Mouse (Mus musculus): ENCODE measurements around the gene Dppa1. TPM values are rescaled to one million over a fixed set of nuclear protein-coding genes. Genes with fewer than 3 reads are reported as not detected.

Dppa1 gene
- polyA plus RNA-seq, 1 experiment from 2014 or later, result not detected

GRCm38 (mm10) chr11:46569107-46569506, 60.0 kb downstream of the Dppa1 start:
- H3K36me3 ChIP-seq (ENCODE audit: control insufficient read depth, insufficient read depth, low read length), result no peaks in the 10 kb centered on the region
- WGBS, result 78% methylated on average over 1 of the region's 1 CpGs
- no peak for ATAC-seq

GRCm38 (mm10) chr11:46565967-46566366, 63.1 kb downstream of the Dppa1 start:
- ATAC-seq, result no peak
- Histone ChIP-seq H3K4me1 (ENCODE audit: control insufficient read depth, insufficient read depth, low read length) (no peaks in the 10 kb centered on the region), H3K27me3 (ENCODE audit: control insufficient read depth, insufficient read depth, low read depth, low read length) (no peaks in the 10 kb centered on the region), H3K27ac (ENCODE audit: low read length) (no peak overlapping the region), H3K9me3 (replicated peaks; ENCODE audit: control insufficient read depth, low read length, poor library complexity, severe bottlenecking) (no peaks in the 10 kb centered on the region), H3K4me2 (ENCODE audit: low read length) (no peak overlapping the region), H3K9ac (ENCODE audit: low read depth, low read length) (no peak overlapping the region), H3K4me3 (ENCODE audit: low read depth, low read length) (no peak overlapping the region), H3K36me3 (ENCODE audit: control insufficient read depth, insufficient read depth, low read length) (no peaks in the 10 kb centered on the region)
- 96% methylated on average over 2 of the region's 2 CpGs for WGBS

More at GRCm38 (mm10) chr11:46569107-46569506, 60.0 kb downstream of the Dppa1 start:
- no peak overlapping the region for H3K4me3 ChIP-seq (ENCODE audit: low read depth, low read length)
- no peaks in the 10 kb centered on the region for H3K9me3 ChIP-seq (replicated peaks; ENCODE audit: control insufficient read depth, low read length, poor library complexity, severe bottlenecking)
- H3K27ac ChIP-seq (ENCODE audit: low read length), result no peak overlapping the region
- no peak overlapping the region for H3K9ac ChIP-seq (ENCODE audit: low read depth, low read length)
- H3K4me2 ChIP-seq (ENCODE audit: low read length), result no peak overlapping the region
- H3K4me1 ChIP-seq (ENCODE audit: control insufficient read depth, insufficient read depth, low read length), result no peaks in the 10 kb centered on the region
- H3K27me3 ChIP-seq (ENCODE audit: control insufficient read depth, insufficient read depth, low read depth, low read length), result no peaks in the 10 kb centered on the region

GRCm38 (mm10) chr11:46564671-46565070, 64.4 kb downstream of the Dppa1 start:
- WGBS, result 80% methylated on average over 1 of the region's 1 CpGs
- Histone ChIP-seq H3K4me1 (ENCODE audit: control insufficient read depth, insufficient read depth, low read length) (no peaks in the 10 kb centered on the region), H3K9ac (ENCODE audit: low read depth, low read length) (no peak overlapping the region), H3K4me3 (ENCODE audit: low read depth, low read length) (no peak overlapping the region), H3K9me3 (replicated peaks; ENCODE audit: control insufficient read depth, low read length, poor library complexity, severe bottlenecking) (no peaks in the 10 kb centered on the region), H3K27ac (ENCODE audit: low read length) (no peak overlapping the region), H3K36me3 (ENCODE audit: control insufficient read depth, insufficient read depth, low read length) (no peaks in the 10 kb centered on the region), H3K4me2 (ENCODE audit: low read length) (no peak overlapping the region), H3K27me3 (ENCODE audit: control insufficient read depth, insufficient read depth, low read depth, low read length) (no peaks in the 10 kb centered on the region)
- no peak for ATAC-seq

- Histone ChIP-seq H3K4me3 (ENCODE audit: low read depth, low read length) (no peak overlapping the region), H3K9ac (ENCODE audit: low read depth, low read length) (no peak overlapping the region), H3K4me2 (ENCODE audit: low read length) (no peak overlapping the region), H3K27me3 (ENCODE audit: control insufficient read depth, insufficient read depth, low read depth, low read length) (no peaks in the 10 kb centered on the region), H3K27ac (ENCODE audit: low read length) (no peak overlapping the region), H3K9me3 (replicated peaks; ENCODE audit: control insufficient read depth, low read length, poor library complexity, severe bottlenecking) (no peaks in the 10 kb centered on the region), H3K4me1 (ENCODE audit: control insufficient read depth, insufficient read depth, low read length) (no peaks in the 10 kb centered on the region), H3K36me3 (ENCODE audit: control insufficient read depth, insufficient read depth, low read length) (no peaks in the 10 kb centered on the region)
- no peak for ATAC-seq
- 81% methylated on average over 4 of the region's 4 CpGs for WGBS
These were observed 68.0 kb downstream of the Dppa1 start for GRCm38 (mm10) chr11:46561096-46561495.

Other genes starting within 250 kb of the Dppa1 start
- not detected in 2 replicates for gene Itk, start 239.7 kb downstream of the Dppa1 start, polyA plus RNA-seq (2015; fragmentation: Nextera tagmentation; extraction: Ambion mirVana)
- gene Fam71b, start 232.7 kb downstream of the Dppa1 start, polyA plus RNA-seq (2015; fragmentation: Nextera tagmentation; extraction: Ambion mirVana), result not detected in 2 replicates
- 58.8 and 61.4 TPM in 2 replicates for gene Med7, start 192.3 kb downstream of the Dppa1 start, polyA plus RNA-seq (2015; fragmentation: Nextera tagmentation; extraction: Ambion mirVana)
- 0.06 and 0.20 TPM in 2 replicates for gene Havcr2, start 174.3 kb downstream of the Dppa1 start, polyA plus RNA-seq (2015; fragmentation: Nextera tagmentation; extraction: Ambion mirVana)
- not detected in 2 replicates for gene Gm12169, start 105.0 kb downstream of the Dppa1 start, polyA plus RNA-seq (2015; fragmentation: Nextera tagmentation; extraction: Ambion mirVana)
- gene BC053393, start 57.7 kb downstream of the Dppa1 start, polyA plus RNA-seq (2015; fragmentation: Nextera tagmentation; extraction: Ambion mirVana), result not detected in 2 replicates
- gene Timd2, start 77.8 kb upstream of the Dppa1 start, polyA plus RNA-seq (2015; fragmentation: Nextera tagmentation; extraction: Ambion mirVana), result 0.32 TPM in 1 of 2 replicates, not detected in the other
- gene Havcr1, start 105.8 kb upstream of the Dppa1 start, polyA plus RNA-seq (2015; fragmentation: Nextera tagmentation; extraction: Ambion mirVana), result not detected in 2 replicates
- 0.11 TPM in 1 of 2 replicates, not detected in the other for gene Timd4, start 181.5 kb upstream of the Dppa1 start, polyA plus RNA-seq (2015; fragmentation: Nextera tagmentation; extraction: Ambion mirVana)